Mouse (Mus musculus): Measurements from ENCODE around the gene 5730596B20Rik. TPM values are rescaled to one million over a fixed set of nuclear protein-coding genes. Genes with fewer than 3 reads are reported as not detected.
A peak's percentile ranks its signal among the peaks of the same experiment; 100 is the strongest.

5730596B20Rik gene
- polyA plus RNA-seq, 1 experiment from 2014 or later: 1.5 TPM

DNA sequence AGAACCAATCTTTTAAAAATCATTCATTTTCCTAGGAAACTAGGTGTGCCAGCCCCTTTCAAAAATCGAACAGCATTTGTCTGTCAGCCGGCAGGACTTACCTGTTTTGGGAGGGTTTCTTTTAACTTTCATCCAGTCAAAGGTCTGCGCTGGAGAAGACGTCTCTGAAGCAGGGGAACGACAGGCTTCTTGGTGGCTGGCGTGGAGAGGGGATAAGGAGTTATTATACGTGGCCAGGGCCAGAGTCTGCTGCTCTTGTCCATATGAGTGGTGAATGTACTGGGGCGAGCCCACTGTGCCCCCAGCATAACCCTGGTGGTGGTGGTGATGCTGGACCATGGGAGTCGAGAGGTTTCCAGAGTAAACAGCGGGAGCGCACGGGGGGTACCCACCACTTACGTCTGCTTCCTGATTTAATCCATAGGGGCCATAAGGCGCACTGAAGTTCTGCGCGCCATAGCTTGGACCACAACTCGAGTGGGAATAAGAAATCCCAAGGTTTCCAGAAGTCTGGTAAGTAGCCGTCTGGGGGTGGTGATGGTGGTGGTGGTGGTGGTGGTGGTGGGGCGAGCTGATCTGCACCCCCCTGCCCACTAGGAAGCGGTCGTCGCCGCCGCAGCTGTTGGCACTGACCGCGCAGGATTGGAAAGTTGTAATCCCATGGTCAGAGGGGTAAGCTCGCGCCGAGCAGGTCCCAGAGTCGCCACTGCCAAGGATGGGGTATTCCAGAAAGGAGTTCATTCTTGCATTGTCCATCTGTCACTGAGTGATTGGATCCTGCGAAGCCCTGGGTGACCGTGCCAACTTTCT is 19.6 kb upstream of the 5730596B20Rik start:
- DNase-seq (ENCODE audit: low spot score) (peak; percentile 5), ATAC-seq (no peak)
- Histone ChIP-seq H3K27ac (ENCODE audit: low read length) (no peak overlapping the region), H3K27me3 (replicated peaks; ENCODE audit: insufficient read depth, low read length) (peaks cover 42% of the 10 kb centered on the region), H3K4me3 (ENCODE audit: low read depth, low read length) (peak overlapping the region; percentile 69), H3K4me1 (ENCODE audit: insufficient read depth, low read depth, low read length) (0 out of 2 replicates have a peak, but pooled peaks cover 4% of the 10 kb centered on the region), H3K9ac (replicated peaks; ENCODE audit: low read depth) (no peak overlapping the region), H3K4me2 (replicated peaks; ENCODE audit: low read depth, low read length) (peak overlapping the region; percentile 79), H3K36me3 (ENCODE audit: insufficient read depth, low read length) (no peaks in the 10 kb centered on the region), H3K9me3 (ENCODE audit: low read length) (no peaks in the 10 kb centered on the region)
- no peak for TF ChIP-seq EP300 (IDR thresholded peaks at IDR 0.05)
- TF ChIP-seq CTCF (IDR thresholded peaks at IDR 0.05): no peak
- 3% methylated on average over 31 of the region's 32 CpGs for WGBS

DNA sequence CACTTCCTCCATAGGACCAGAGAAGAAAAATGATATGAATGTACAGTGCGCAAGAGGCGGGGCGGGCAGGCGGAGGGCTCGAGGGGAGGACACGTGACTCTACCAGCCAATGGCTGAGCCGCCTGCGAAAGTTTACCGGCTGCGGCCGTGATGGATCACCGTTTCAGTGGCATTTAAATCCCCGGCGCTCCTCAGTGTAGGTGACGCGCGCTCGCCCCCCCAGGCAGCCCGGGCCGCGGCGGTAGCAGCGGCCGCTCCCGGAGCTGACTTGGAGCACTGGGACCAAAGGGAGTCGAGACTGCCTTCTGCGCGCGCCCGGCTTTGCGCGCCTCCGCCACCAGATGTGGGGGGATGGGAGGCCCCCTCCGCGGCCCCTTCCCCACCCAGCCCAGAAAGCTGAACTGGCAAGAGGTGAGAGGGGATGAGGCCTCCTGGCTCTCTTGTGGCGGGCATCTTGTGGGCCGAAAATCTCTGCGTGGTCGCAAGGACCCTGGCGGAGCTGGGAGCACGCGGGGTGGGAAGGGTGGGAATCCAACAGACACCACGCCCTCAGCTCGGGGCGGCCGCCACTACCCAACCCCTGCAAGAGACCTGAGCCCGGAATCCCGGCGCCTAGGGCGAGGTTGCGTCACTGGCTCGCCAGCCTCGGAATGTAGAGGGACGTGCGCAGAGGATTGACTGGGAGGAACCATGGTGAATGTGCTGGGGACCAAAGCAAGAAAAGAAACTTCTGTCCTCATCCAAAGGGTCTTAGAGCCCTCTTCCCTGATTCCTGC is 18.8 kb upstream of the 5730596B20Rik start, which contains the start of gene Hoxa1:
Gene Hoxa1, minus strand, starts transcription at position 42 of the 776 bp plus-strand sequence.
- H3K4me3 ChIP-seq (ENCODE audit: low read depth, low read length): peak within 1 kb of the TSS; percentile 69
- H3K4me1 ChIP-seq (ENCODE audit: insufficient read depth, low read depth, low read length): 0 out of 2 replicates have a peak, but pooled peaks cover 4% of the 10 kb centered on the region
- peaks cover 39% of the 10 kb centered on the region for H3K27me3 ChIP-seq (replicated peaks; ENCODE audit: insufficient read depth, low read length)
- peak; percentile 86 for ATAC-seq
- TF ChIP-seq CTCF (IDR thresholded peaks at IDR 0.05) (no peak), EP300 (IDR thresholded peaks at IDR 0.05) (peak; percentile 46; the same call in 1 of the 2 replicates)
- 2% methylated on average over 52 of the region's 55 CpGs for WGBS
- H3K36me3 ChIP-seq (ENCODE audit: insufficient read depth, low read length): no peaks in the 10 kb centered on the region
- DNase-seq (ENCODE audit: low spot score): peak; percentile 94
- peak within 1 kb of the TSS; percentile 72 for H3K9ac ChIP-seq (replicated peaks; ENCODE audit: low read depth)
- H3K4me2 ChIP-seq (replicated peaks; ENCODE audit: low read depth, low read length): peak within 1 kb of the TSS; percentile 79
- H3K9me3 ChIP-seq (ENCODE audit: low read length): no peaks in the 10 kb centered on the region
- H3K27ac ChIP-seq (ENCODE audit: low read length): peak within 1 kb of the TSS; percentile 93

DNA sequence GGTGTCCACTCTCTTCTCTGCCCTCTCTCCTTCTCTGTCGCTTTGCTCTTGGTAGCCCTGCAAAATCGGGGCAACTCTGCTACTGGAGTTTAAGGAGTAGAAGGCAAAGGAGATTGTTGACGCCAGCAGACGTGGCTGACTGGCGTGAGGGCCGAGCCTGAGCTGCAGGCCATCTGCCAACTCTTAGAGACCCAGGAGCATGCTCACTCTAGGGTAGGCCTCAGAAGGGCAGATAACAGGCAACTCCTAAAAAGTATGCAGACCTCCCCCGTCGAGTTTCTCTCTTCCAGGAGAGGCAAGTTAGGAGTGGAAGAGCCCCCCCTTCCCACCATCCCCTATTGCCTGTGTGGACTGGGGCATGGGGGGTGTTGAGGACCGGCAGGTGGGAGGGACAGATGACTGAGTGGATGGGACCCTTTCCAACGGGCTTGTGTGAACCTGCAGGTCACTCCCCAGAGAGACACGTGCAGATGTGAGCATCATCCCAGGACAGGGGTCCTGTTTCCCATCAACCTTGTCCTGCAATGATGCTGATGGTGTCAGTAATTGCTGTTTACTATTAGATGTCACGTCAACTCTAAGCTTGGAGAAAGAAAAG is 18.0 kb upstream of the 5730596B20Rik start:
- WGBS: 6% methylated on average over 12 of the region's 12 CpGs
- H3K4me1 ChIP-seq (ENCODE audit: insufficient read depth, low read depth, low read length): 0 out of 2 replicates have a peak, but pooled peaks cover 4% of the 10 kb centered on the region

DNA sequence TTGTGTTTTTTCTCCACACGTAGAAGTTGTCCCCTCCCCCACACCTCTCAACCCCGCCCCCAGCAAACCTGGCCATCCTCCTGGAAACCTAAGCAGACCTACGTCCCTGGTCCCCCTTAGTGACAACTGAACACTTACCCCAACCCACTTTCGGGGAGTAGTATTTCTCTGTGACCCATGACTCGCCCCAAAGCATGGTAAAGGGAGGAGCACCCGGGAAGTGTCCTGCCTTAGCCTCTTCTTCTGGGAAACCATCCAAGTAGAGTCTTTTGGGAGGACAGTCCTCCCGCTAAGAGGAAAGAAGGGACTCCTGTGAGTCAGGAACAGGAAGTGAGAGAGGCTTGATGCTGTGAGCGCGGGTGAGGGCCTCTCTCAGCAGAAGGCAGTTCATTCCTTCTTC is 17.3 kb upstream of the 5730596B20Rik start:
- H3K9ac ChIP-seq (replicated peaks; ENCODE audit: low read depth): no peak overlapping the region
- H3K36me3 ChIP-seq (ENCODE audit: insufficient read depth, low read length): no peaks in the 10 kb centered on the region
- peak overlapping the region; percentile 93 for H3K27ac ChIP-seq (ENCODE audit: low read length)
- 0 out of 2 replicates have a peak, but pooled peaks cover 4% of the 10 kb centered on the region for H3K4me1 ChIP-seq (ENCODE audit: insufficient read depth, low read depth, low read length)
- no peak for ATAC-seq
- DNase-seq (ENCODE audit: low spot score): peak; percentile 88
- TF ChIP-seq CTCF (IDR thresholded peaks at IDR 0.05) (no peak), EP300 (IDR thresholded peaks at IDR 0.05) (no peak)
- 10% methylated on average over 9 of the region's 9 CpGs for WGBS
- H3K4me2 ChIP-seq (replicated peaks; ENCODE audit: low read depth, low read length): peak overlapping the region; percentile 79
- H3K9me3 ChIP-seq (ENCODE audit: low read length): no peaks in the 10 kb centered on the region
- peaks cover 32% of the 10 kb centered on the region; the same call in 1 of the 2 replicates for H3K27me3 ChIP-seq (replicated peaks; ENCODE audit: insufficient read depth, low read length)
- peak overlapping the region; percentile 69 for H3K4me3 ChIP-seq (ENCODE audit: low read depth, low read length)

More for the DNA sequence above, 18.0 kb upstream of the 5730596B20Rik start:
- DNase-seq (ENCODE audit: low spot score) (peak; percentile 58), ATAC-seq (0 out of 2 replicates have a peak, but pooled peaks have one; percentile 12)
- Histone ChIP-seq H3K4me3 (ENCODE audit: low read depth, low read length) (peak overlapping the region; percentile 69), H3K36me3 (ENCODE audit: insufficient read depth, low read length) (no peaks in the 10 kb centered on the region), H3K4me2 (replicated peaks; ENCODE audit: low read depth, low read length) (peak overlapping the region; percentile 79), H3K9me3 (ENCODE audit: low read length) (no peaks in the 10 kb centered on the region), H3K9ac (replicated peaks; ENCODE audit: low read depth) (peak overlapping the region; percentile 72), H3K27me3 (replicated peaks; ENCODE audit: insufficient read depth, low read length) (peaks cover 37% of the 10 kb centered on the region), H3K27ac (ENCODE audit: low read length) (peak overlapping the region; percentile 93)
- no peak for TF ChIP-seq EP300 (IDR thresholded peaks at IDR 0.05)
- TF ChIP-seq CTCF (IDR thresholded peaks at IDR 0.05): no peak

DNA sequence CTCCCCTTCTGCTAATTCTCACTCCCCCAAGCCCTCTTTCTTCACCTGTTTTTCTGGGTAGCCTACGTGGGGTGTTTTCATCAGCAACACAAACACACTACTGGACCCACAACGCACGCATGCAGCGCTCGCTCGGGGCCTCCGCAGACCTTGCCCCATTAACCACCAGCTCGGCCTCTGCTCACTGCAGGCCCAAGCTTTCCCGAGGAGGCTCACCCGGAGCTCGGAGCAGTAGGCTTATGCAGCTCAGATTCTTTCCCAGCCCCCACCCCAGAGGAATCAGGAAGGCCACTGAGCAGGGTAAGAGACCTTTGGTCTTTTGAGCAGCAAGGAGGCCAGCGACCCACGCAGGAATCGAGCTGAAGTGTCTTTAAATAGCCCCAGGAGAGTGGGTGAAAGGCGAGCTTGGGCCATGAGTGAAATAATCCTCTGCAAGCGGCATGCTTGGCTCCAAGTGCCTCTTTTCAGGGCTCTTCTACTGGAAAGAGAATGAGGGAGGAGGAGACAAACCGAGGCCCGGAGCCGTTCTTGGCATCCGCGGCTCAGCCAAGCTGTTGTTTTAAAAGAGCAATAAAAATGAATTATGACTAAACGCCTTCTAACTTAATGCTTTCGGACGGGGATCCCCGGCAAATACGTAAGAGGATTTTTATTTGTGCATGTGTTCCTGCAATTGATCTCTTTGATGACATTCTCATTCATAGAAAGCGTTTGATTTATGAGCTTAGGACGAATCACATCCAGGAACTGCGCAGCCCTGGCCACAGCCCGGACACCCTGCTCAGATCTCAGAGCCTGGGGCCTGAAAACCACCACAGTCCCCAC is 16.6 kb upstream of the 5730596B20Rik start:
- Histone ChIP-seq H3K36me3 (ENCODE audit: insufficient read depth, low read length) (no peaks in the 10 kb centered on the region), H3K9ac (replicated peaks; ENCODE audit: low read depth) (peak overlapping the region; percentile 34; the same call in 1 of the 2 replicates), H3K4me2 (replicated peaks; ENCODE audit: low read depth, low read length) (peak overlapping the region; percentile 79), H3K4me1 (ENCODE audit: insufficient read depth, low read depth, low read length) (0 out of 2 replicates have a peak, but pooled peaks cover 4% of the 10 kb centered on the region), H3K27me3 (replicated peaks; ENCODE audit: insufficient read depth, low read length) (peaks cover 26% of the 10 kb centered on the region; the same call in 1 of the 2 replicates), H3K9me3 (ENCODE audit: low read length) (no peaks in the 10 kb centered on the region), H3K27ac (ENCODE audit: low read length) (peak overlapping the region; percentile 93), H3K4me3 (ENCODE audit: low read depth, low read length) (peak overlapping the region; percentile 69)
- peak; percentile 5; the same call in 1 of the 2 replicates for ATAC-seq
- peak; percentile 87 for DNase-seq (ENCODE audit: low spot score)
- 5% methylated on average over 30 of the region's 30 CpGs for WGBS
- TF ChIP-seq EP300 (IDR thresholded peaks at IDR 0.05) (peak; percentile 65), CTCF (IDR thresholded peaks at IDR 0.05) (no peak)
